Mouse (Mus musculus): ENCODE results near the gene Plekhg1.

GRCm38 (mm10) chr10:3996170-3996876 is 256.2 kb downstream of the Plekhg1 start:
- TF ChIP-seq CTCF (IDR thresholded peaks at IDR 0.05) = peak; percentile 88
- peak; percentile 91 for TF ChIP-seq EP300 (IDR thresholded peaks at IDR 0.05; ENCODE audit: insufficient read depth, low read depth, low read length)
- TF ChIP-seq POLR2A (IDR thresholded peaks at IDR 0.05; ENCODE audit: insufficient read depth, low read depth, low read length) = no peak
